Mouse (Mus musculus): ENCODE measurements around the gene Vmn1r21. TPM values are rescaled to one million over a fixed set of nuclear protein-coding genes. Genes with fewer than 3 reads are reported as not detected.
A peak's percentile ranks its signal among the peaks of the same experiment; 100 is the strongest.
"Not testable (repeated sequence)": the region's sequence is repeated elsewhere in the genome, so short reads cannot be mapped to it uniquely, and the experiment has no call there.

Gene Vmn1r21
- polyA plus RNA-seq (2012; rRNA removed), result not detected in 2 replicates

DNA sequence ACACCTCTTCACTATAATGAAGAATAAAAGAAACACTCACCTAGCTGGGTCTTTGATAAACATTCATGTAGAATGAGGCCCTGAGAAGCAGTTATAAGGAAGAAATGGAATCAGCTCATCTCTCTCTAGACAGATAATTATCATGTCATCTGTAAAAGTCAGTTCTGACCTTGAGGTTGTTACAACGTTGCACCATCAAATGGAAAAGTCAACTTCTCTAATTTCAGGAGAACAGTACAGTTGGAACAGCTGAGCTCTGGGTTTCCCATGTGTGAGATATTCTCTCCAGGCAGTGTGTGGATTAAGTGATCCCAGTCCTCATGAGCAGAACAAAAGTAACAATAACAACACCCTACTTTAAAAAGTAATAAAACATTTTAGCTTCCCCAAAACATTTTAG, at the start of gene Vmn1r21:
Vmn1r21 (minus strand) TSS at position 58 of the 400 bp plus-strand sequence.
- no peaks in the 10 kb centered on the region for H3K27me3 ChIP-seq (ENCODE audit: control insufficient read depth, insufficient read depth, low read length)
- no peak for TF ChIP-seq CTCF (IDR thresholded peaks at IDR 0.05; ENCODE audit: borderline replicate concordance, insufficient read depth, low read depth, low read length)
- no peak for TF ChIP-seq POLR2A (IDR thresholded peaks at IDR 0.05; ENCODE audit: borderline replicate concordance, insufficient read depth, low read length)
- H3K4me1 ChIP-seq (ENCODE audit: control insufficient read depth, insufficient read depth, low read length), result no peaks in the 10 kb centered on the region
- no peak within 1 kb of the TSS for H3K4me3 ChIP-seq (replicated peaks; ENCODE audit: insufficient read depth, low read depth, low read length)
- 69% methylated on average over 1 of the region's 1 CpGs for WGBS
- DNase-seq, result no peak
- no peak within 1 kb of the TSS for H3K27ac ChIP-seq (ENCODE audit: insufficient read depth, low read length)

DNA sequence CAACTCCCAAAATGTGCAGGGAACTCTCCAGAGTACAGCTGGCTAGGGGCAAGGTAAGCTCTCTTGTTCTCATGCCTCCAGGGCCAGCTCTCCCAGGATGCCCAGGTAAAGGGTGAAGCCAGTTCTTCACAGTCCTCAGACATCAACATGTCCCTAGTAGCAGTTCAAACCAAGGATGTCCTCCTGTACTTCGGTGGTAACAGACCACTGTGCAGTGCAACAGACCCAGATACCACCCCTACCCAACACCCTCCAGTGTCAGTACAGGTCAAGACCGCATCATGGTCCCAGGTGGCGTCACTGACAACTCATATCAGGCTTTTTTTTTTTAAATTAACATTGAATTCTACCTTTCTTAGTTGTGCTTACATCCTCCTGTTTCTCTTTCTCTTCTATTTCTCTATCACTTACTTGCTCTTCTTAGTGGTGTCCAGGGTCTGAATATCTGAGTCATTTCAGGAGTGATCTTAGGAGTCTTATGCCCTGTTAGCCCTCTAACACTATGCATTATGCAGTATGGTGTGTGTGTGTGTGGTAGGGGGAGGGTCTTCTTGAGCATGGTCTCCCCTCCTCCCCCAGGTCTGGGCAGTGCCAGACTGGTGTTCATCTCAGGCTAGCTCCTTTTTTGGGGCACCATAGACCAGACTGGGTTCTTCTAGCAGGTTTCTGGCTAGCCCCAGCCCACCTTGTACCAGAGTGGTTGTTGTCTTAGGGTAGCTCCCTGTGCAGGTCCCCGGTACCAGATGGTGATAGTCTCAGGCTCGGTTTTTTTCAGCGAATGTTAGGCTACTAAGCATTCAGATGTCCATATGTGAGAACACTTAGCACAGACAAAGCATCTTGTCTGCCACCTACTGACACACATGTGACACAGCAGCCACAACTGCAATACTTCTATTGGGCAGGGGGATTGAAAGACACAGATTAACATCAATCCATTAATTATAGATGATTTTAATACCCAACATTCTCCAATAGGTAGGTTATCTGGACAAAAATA, 9.2 kb upstream of the Vmn1r21 start:
- peak; percentile 19 for DNase-seq
- no peak overlapping the region for H3K27ac ChIP-seq (ENCODE audit: insufficient read depth, low read length)
- H3K4me1 ChIP-seq (ENCODE audit: control insufficient read depth, insufficient read depth, low read length), result no peaks in the 10 kb centered on the region
- peak; percentile 45; the same call in 1 of the 2 replicates for TF ChIP-seq CTCF (IDR thresholded peaks at IDR 0.05; ENCODE audit: borderline replicate concordance, insufficient read depth, low read depth, low read length)
- TF ChIP-seq POLR2A (IDR thresholded peaks at IDR 0.05; ENCODE audit: borderline replicate concordance, insufficient read depth, low read length), result no peak
- 49% methylated on average over 6 of the region's 6 CpGs for WGBS
- no peak overlapping the region for H3K4me3 ChIP-seq (replicated peaks; ENCODE audit: insufficient read depth, low read depth, low read length)
- no peaks in the 10 kb centered on the region for H3K27me3 ChIP-seq (ENCODE audit: control insufficient read depth, insufficient read depth, low read length)

DNA sequence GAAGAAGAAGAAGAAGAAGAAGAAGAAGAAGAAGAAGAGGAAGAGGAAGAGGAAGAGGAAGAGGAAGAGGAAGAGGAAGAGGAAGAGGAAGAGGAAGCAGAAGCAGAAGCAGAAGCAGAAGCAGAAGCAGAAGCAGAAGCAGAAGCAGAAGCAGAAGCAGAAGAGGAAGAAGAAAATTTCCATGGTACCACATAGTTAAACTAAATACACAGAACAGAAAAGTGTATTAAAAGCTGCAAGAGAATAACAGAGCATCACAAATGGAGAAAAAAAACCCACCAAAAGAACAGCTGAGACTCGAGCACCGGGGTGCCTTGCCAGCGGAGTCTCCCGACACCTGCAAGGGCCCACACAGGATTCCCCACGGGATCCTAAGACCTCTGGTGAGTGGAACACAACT, 1.0 kb upstream of the Vmn1r21 start:
- not testable (repeated sequence) for DNase-seq; H3K27me3 ChIP-seq (ENCODE audit: control insufficient read depth, insufficient read depth, low read length); H3K27ac ChIP-seq (ENCODE audit: insufficient read depth, low read length); H3K4me1 ChIP-seq (ENCODE audit: control insufficient read depth, insufficient read depth, low read length); H3K4me3 ChIP-seq (replicated peaks; ENCODE audit: insufficient read depth, low read depth, low read length)
- WGBS, result 81% methylated on average over 5 of the region's 5 CpGs

DNA sequence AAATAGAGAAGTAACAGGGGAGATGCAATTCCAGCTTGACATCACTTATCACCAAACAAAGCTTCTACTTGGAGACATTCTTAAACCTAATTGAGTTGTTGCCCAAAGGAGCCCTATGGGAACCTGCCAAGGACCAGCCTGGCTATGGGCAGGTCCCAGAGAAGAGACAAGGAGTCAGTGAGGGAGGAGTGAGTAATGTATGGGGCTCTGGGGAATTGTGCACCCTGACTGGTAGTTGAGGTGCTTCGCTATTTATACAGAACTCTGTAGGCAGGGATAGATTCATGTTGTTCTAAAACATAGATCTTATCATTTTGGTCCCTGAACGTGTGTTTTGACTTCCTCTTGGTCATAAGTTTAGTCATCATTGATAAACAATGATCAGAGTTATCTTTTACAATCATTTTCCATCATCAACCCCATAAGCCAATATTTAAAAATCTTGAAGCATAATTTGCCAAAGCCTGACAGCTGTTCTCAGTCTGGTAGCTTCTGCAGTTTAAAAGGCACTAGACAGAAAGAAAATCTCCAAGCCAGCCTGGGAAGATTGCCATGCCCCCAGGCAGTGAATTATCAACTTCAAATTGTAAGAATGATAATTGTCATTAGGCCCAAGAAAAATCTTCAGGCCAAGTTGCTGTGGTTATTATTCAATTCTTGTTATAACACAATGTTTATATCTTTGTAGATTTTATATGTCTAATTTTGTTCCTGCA, 10.3 kb downstream of the Vmn1r21 start:
- WGBS, result 38% methylated on average over 2 of the region's 2 CpGs
- DNase-seq, result no peak
- Histone ChIP-seq H3K4me3 (replicated peaks; ENCODE audit: insufficient read depth, low read depth, low read length) (no peak overlapping the region), H3K27me3 (ENCODE audit: control insufficient read depth, insufficient read depth, low read length) (no peaks in the 10 kb centered on the region), H3K27ac (ENCODE audit: insufficient read depth, low read length) (no peak overlapping the region), H3K4me1 (ENCODE audit: control insufficient read depth, insufficient read depth, low read length) (no peaks in the 10 kb centered on the region)
- no peak for TF ChIP-seq POLR2A (IDR thresholded peaks at IDR 0.05; ENCODE audit: borderline replicate concordance, insufficient read depth, low read length)
- TF ChIP-seq CTCF (IDR thresholded peaks at IDR 0.05; ENCODE audit: borderline replicate concordance, insufficient read depth, low read depth, low read length), result no peak

DNA sequence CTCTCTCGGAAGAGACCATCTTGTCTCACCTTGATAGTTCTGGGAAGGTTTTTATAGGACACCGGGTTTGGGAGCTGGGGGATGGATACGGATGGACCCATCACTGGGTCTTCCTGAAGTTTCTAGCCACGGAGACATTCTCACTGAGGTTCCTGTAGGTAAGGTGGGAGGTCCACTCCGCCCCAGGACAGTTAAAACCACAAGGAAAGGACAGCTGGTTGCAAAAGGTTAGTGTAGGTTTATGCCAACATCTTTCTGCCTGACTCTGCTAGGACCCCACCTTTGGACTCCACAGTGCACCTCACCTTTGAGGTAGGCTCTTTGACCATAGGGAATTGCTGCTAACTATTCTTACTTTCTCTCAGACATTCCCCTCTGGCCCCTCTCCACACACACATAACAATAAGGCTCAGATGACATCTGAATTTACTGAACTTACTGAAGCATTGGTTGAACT, 24.9 kb downstream of the Vmn1r21 start:
- Histone ChIP-seq H3K27me3 (ENCODE audit: control insufficient read depth, insufficient read depth, low read length) (no peaks in the 10 kb centered on the region), H3K4me1 (ENCODE audit: control insufficient read depth, insufficient read depth, low read length) (no peaks in the 10 kb centered on the region; the same call in 1 of the 2 replicates), H3K4me3 (replicated peaks; ENCODE audit: insufficient read depth, low read depth, low read length) (peak overlapping the region; percentile 73), H3K27ac (ENCODE audit: insufficient read depth, low read length) (no peak overlapping the region)
- DNase-seq, result no peak
- 0% methylated on average over 5 of the region's 5 CpGs for WGBS
- no peak for TF ChIP-seq CTCF (IDR thresholded peaks at IDR 0.05; ENCODE audit: borderline replicate concordance, insufficient read depth, low read depth, low read length)
- TF ChIP-seq POLR2A (IDR thresholded peaks at IDR 0.05; ENCODE audit: borderline replicate concordance, insufficient read depth, low read length), result no peak

DNA sequence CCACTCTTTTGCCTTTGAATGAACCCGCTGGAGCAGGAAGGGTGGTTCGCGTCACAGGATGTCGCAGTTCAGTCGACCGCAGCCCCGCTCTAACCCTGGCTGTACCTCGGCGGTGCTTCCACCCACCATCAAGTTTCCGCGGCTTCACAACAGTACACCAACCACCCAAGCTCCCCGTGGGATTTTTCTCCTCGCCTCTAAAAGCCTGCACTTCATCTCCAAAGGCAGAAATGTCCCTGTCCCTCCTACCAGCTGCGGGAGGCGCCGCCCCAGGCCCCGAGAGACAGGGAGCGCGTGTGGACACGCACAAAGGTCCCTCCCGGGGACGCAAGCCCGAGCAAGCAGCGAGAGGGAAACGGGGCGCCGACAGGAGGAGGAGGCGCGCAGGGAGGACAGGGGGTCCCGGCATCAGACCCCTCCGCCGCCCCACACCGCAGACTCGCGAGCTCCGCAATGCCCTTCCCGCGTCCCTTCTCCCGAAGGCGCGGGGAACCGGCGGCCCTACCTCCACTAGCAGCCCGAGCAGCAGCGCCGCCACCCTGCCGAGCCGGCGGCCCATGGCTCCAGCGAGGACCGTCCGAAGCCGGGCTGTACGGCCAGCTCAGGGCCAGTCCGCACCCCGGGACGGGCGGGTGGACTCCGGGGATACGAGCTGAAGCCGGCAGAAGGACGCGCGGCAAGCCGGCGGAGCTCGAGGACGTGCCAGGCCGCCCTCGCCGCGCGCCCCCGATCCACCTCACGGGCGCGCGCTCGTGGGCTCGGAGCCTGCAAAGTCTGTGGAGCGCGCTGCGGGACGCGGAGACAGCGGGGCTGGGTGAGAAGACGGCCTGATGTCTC, 25.5 kb downstream of the Vmn1r21 start, which contains the start of gene Vopp1:
Vopp1 (minus strand) TSS at position 738 of the 837 bp plus-strand sequence.
- peak; percentile 83 to 86 for DNase-seq
- Histone ChIP-seq H3K4me1 (ENCODE audit: control insufficient read depth, insufficient read depth, low read length) (no peaks in the 10 kb centered on the region; the same call in 1 of the 2 replicates), H3K27ac (ENCODE audit: insufficient read depth, low read length) (peak within 1 kb of the TSS; percentile 75), H3K4me3 (replicated peaks; ENCODE audit: insufficient read depth, low read depth, low read length) (peak within 1 kb of the TSS; percentile 73), H3K27me3 (ENCODE audit: control insufficient read depth, insufficient read depth, low read length) (no peaks in the 10 kb centered on the region)
- under 1% methylated on average over 86 of the region's 87 CpGs for WGBS
- TF ChIP-seq POLR2A (IDR thresholded peaks at IDR 0.05; ENCODE audit: borderline replicate concordance, insufficient read depth, low read length) (peak; percentile 37; the same call in 1 of the 2 replicates), CTCF (IDR thresholded peaks at IDR 0.05; ENCODE audit: borderline replicate concordance, insufficient read depth, low read depth, low read length) (no peak)

DNA sequence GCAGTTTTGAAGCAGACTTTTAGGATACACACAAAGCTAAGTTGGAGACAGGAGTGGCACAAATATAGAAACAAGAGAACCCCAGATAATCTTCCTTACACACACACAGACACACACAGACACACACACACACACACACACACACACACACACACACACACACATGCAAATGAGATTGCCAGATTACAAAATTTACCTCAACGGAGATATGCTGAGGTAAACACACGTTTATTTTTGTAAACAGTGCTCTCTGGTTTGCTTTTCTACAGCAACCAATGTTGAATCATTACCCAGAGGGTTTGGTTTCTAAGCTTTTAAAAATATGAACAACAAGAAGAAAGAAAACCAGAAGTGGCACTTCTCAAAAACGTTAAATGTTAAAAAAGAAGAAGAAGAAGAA, 26.7 kb downstream of the Vmn1r21 start:
- no peak for DNase-seq
- no peak for TF ChIP-seq POLR2A (IDR thresholded peaks at IDR 0.05; ENCODE audit: borderline replicate concordance, insufficient read depth, low read length)
- no peak for TF ChIP-seq CTCF (IDR thresholded peaks at IDR 0.05; ENCODE audit: borderline replicate concordance, insufficient read depth, low read depth, low read length)
- Histone ChIP-seq H3K27ac (ENCODE audit: insufficient read depth, low read length) (no peak overlapping the region), H3K4me3 (replicated peaks; ENCODE audit: insufficient read depth, low read depth, low read length) (no peak overlapping the region), H3K27me3 (ENCODE audit: control insufficient read depth, insufficient read depth, low read length) (no peaks in the 10 kb centered on the region), H3K4me1 (ENCODE audit: control insufficient read depth, insufficient read depth, low read length) (no peaks in the 10 kb centered on the region; the same call in 1 of the 2 replicates)
- 19% methylated on average over 3 of the region's 3 CpGs for WGBS
